Mouse (Mus musculus) kidney, adult 2 months (tissue): ENCODE results near the gene Gm17455. TPM values are rescaled to one million over a fixed set of nuclear protein-coding genes. Genes with fewer than 3 reads are reported as not detected.

ENCODE experiments used
- DNase-seq: peaks from one replicate; pipeline ENCODE4 v3.0.0; 2021
- H3K27ac ChIP-seq: fragments of 200-500 bp; 2 replicates; pipeline ENCODE4 v1.5.1; 2012; ENCODE audit warnings: low read depth, low read length, control low read depth, inconsistent platforms; ENCODE audit not compliant: insufficient read depth
- H3K27me3 ChIP-seq: fragments of 200-500 bp; replicated peaks from 2 replicates; pipeline ENCODE4 v1.6.1; 2012; ENCODE audit warnings: mild to moderate bottlenecking, moderate library complexity, low read length, inconsistent platforms; ENCODE audit not compliant: control insufficient read depth, insufficient read depth
- H3K36me3 ChIP-seq: fragments of 200-500 bp; 2 replicates; pipeline ENCODE4 v1.6.1; 2012; ENCODE audit warnings: mild to moderate bottlenecking, moderate library complexity, low read length, inconsistent platforms; ENCODE audit not compliant: control insufficient read depth, insufficient read depth
- H3K4me1 ChIP-seq: fragments of 200-500 bp; 2 replicates; pipeline ENCODE4 v1.6.1; 2011; ENCODE audit warnings: low read length; ENCODE audit not compliant: control insufficient read depth, insufficient read depth
- H3K4me3 ChIP-seq: fragments of 200-500 bp; 2 replicates; pipeline ENCODE4 v1.5.1; 2011; ENCODE audit warnings: mild to moderate bottlenecking, low read depth, low read length, control low read depth; ENCODE audit not compliant: insufficient read depth
- CTCF ChIP-seq: fragments of 200-500 bp; conservative IDR thresholded peaks from 2 replicates; pipeline ENCODE4 v1.5.1; 2011; ENCODE audit warnings: low read depth, mild to moderate bottlenecking, control low read depth, low read length, moderate library complexity, mixed read lengths; ENCODE audit not compliant: insufficient read depth, insufficient read length
- POLR2A ChIP-seq: fragments of 200-500 bp; IDR thresholded peaks from one replicate; pipeline ENCODE4 v1.6.1; 2011; ENCODE audit warnings: low read depth, low read length, control low read depth
- WGBS: fragments of 180-500 bp; shearing (Covaris S2); methylation state at CpG from one replicate; pipeline ENCODE4 v1.1.7; 2018; 5-methylcytosine and 5-hydroxymethylcytosine counted together
- polyA plus RNA-seq: library from polyadenylated mRNA; depleted of rRNA; stranded (reverse); fragments of >200 nt; gene quantifications from 2 replicates; pipeline ENCODE4 v1.2.3, GENCODE M21; 2012; rRNA removed

Gm17455 gene
- polyA plus RNA-seq, 1 experiment, result not detected

- WGBS, result 54% methylated on average over 7 of the region's 7 CpGs
- Histone ChIP-seq H3K4me3 (no peak overlapping the region), H3K27me3 (no peaks in the 10 kb centered on the region), H3K4me1 (no peaks in the 10 kb centered on the region), H3K27ac (no peak overlapping the region), H3K36me3 (no peaks in the 10 kb centered on the region)
- no peak for TF ChIP-seq CTCF
- no peak for TF ChIP-seq POLR2A
- no peak for DNase-seq
Observed at GRCm38 (mm10) chr10:60422756-60423155, 23.2 kb downstream of the Gm17455 start.

- DNase-seq, result no peak
- no peaks in the 10 kb centered on the region for H3K27me3 ChIP-seq
- H3K36me3 ChIP-seq, result no peaks in the 10 kb centered on the region
- TF ChIP-seq POLR2A (no peak), CTCF (no peak)
- WGBS, result 28% methylated on average over 10 of the region's 10 CpGs
- H3K4me1 ChIP-seq, result no peaks in the 10 kb centered on the region
- H3K27ac ChIP-seq, result no peak overlapping the region
- no peak overlapping the region for H3K4me3 ChIP-seq
Observed at GRCm38 (mm10) chr10:60430001-60430400, 30.5 kb downstream of the Gm17455 start.

GRCm38 (mm10) chr10:60430591-60430990 lies 31.1 kb downstream of the Gm17455 start:
- DNase-seq, result no peak
- Histone ChIP-seq H3K27me3 (no peaks in the 10 kb centered on the region), H3K27ac (no peak overlapping the region), H3K36me3 (no peaks in the 10 kb centered on the region), H3K4me1 (no peaks in the 10 kb centered on the region), H3K4me3 (no peak overlapping the region)
- WGBS, result 24% methylated on average over 6 of the region's 6 CpGs
- TF ChIP-seq CTCF, result no peak
- TF ChIP-seq POLR2A, result no peak

GRCm38 (mm10) chr10:60432679-60433078 lies 33.2 kb downstream of the Gm17455 start:
- H3K36me3 ChIP-seq, result no peaks in the 10 kb centered on the region
- TF ChIP-seq CTCF, result no peak
- no peak for TF ChIP-seq POLR2A
- no peaks in the 10 kb centered on the region for H3K27me3 ChIP-seq
- H3K27ac ChIP-seq, result no peak overlapping the region
- no peaks in the 10 kb centered on the region for H3K4me1 ChIP-seq
- DNase-seq, result no peak
- 34% methylated on average over 4 of the region's 4 CpGs for WGBS
- H3K4me3 ChIP-seq, result no peak overlapping the region

- WGBS, result 88% methylated on average over 4 of the region's 4 CpGs
Observed at GRCm38 (mm10) chr10:60442321-60442720, 42.8 kb downstream of the Gm17455 start.

GRCm38 (mm10) chr10:60443078-60443477 lies 43.6 kb downstream of the Gm17455 start:
- Histone ChIP-seq H3K4me3 (no peak overlapping the region), H3K36me3 (no peaks in the 10 kb centered on the region), H3K27ac (no peak overlapping the region), H3K4me1 (no peaks in the 10 kb centered on the region), H3K27me3 (no peaks in the 10 kb centered on the region)
- WGBS, result 2% methylated on average over 2 of the region's 2 CpGs
- no peak for TF ChIP-seq POLR2A
- peak; percentile 37 for TF ChIP-seq CTCF
- no peak for DNase-seq

More at GRCm38 (mm10) chr10:60442321-60442720, 42.8 kb downstream of the Gm17455 start:
- Histone ChIP-seq H3K4me3 (no peak overlapping the region), H3K36me3 (no peaks in the 10 kb centered on the region), H3K4me1 (no peaks in the 10 kb centered on the region), H3K27ac (no peak overlapping the region), H3K27me3 (no peaks in the 10 kb centered on the region)
- TF ChIP-seq CTCF (no peak), POLR2A (no peak)
- no peak for DNase-seq

- DNase-seq, result peak; percentile 4
Observed at GRCm38 (mm10) chr10:60445031-60445593, 45.6 kb downstream of the Gm17455 start.

GRCm38 (mm10) chr10:60447186-60447585 lies 47.7 kb downstream of the Gm17455 start:
- no peak for DNase-seq
- TF ChIP-seq CTCF (no peak), POLR2A (no peak)
- Histone ChIP-seq H3K27ac (no peak overlapping the region), H3K4me1 (no peaks in the 10 kb centered on the region), H3K36me3 (no peaks in the 10 kb centered on the region), H3K27me3 (no peaks in the 10 kb centered on the region), H3K4me3 (no peak overlapping the region)
- whole genome bisulfite sequencing, result 65% methylated on average over 12 of the region's 12 CpGs

More at GRCm38 (mm10) chr10:60445031-60445593, 45.6 kb downstream of the Gm17455 start:
- TF ChIP-seq POLR2A (no peak), CTCF (no peak)
- WGBS, result 57% methylated on average over 8 of the region's 8 CpGs
- Histone ChIP-seq H3K36me3 (no peaks in the 10 kb centered on the region), H3K27me3 (no peaks in the 10 kb centered on the region), H3K27ac (no peak overlapping the region), H3K4me1 (no peaks in the 10 kb centered on the region), H3K4me3 (no peak overlapping the region)

Other genes starting within 250 kb of the Gm17455 start
- 3.6 and 4.3 TPM in 2 replicates for gene Chst3, start 180.5 kb upstream of the Gm17455 start, polyA plus RNA-seq
- gene Psap, start 122.1 kb upstream of the Gm17455 start, polyA plus RNA-seq, result 1,603 and 1,750 TPM in 2 replicates
- 15.7 and 20.8 TPM in 2 replicates for gene Vsir, start 52.9 kb upstream of the Gm17455 start, polyA plus RNA-seq